Mouse (Mus musculus) CH12.LX (cell line): ENCODE measurements around the gene Adamtsl4. TPM values are rescaled to one million over a fixed set of nuclear protein-coding genes. Genes with fewer than 3 reads are reported as not detected.

Source experiments
- DNase-seq: peaks from one replicate; pipeline ENCODE4 v3.0.0-alpha.2; 2013; ENCODE audit errors: extremely low read depth
- H3K27ac ChIP-seq: 2 replicates; pipeline ENCODE4 v1.5.1; 2012; ENCODE audit warnings: low read depth, mild to moderate bottlenecking, control low read depth, moderate library complexity; ENCODE audit not compliant: insufficient read depth
- H3K27me3 ChIP-seq: replicated peaks from 2 replicates; pipeline ENCODE3; 2012; ENCODE audit warnings: inconsistent platforms
- H3K36me3 ChIP-seq, 2 experiments: replicated peaks in 1 of 2; 2 replicates each; pipeline versions ENCODE3 to v1.6.1; 2012; ENCODE audit warnings: inconsistent platforms in 1 of 2, low read length in 1 of 2, mild to moderate bottlenecking in 1 of 2, mixed read lengths in 1 of 2, moderate library complexity in 1 of 2; ENCODE audit not compliant: control insufficient read depth in 1 of 2, insufficient read depth in 1 of 2
- H3K4me1 ChIP-seq, 2 experiments: 2 replicates each; pipeline ENCODE4 v1.6.1; 2012; ENCODE audit warnings: inconsistent platforms in 1 of 2, moderate library complexity in 1 of 2; ENCODE audit not compliant: insufficient read depth in 2 of 2, control insufficient read depth in 1 of 2
- H3K4me2 ChIP-seq: 2 replicates; pipeline ENCODE4 v1.6.1; 2012; ENCODE audit warnings: low read depth, mild to moderate bottlenecking, control low read depth; ENCODE audit not compliant: poor library complexity, insufficient read depth, severe bottlenecking
- H3K4me3 ChIP-seq, 3 experiments: fragments of 150-350 bp in 1 of 3; sonication (generic) in 1 of 3; replicated peaks in 1 of 3; 2 replicates each; pipeline versions ENCODE3 to v1.5.1; 2011 to 2012; ENCODE audit warnings: low read depth in 2 of 3, low read length in 2 of 3, mild to moderate bottlenecking in 2 of 3, moderate library complexity in 2 of 3, control low read depth in 1 of 3, improper control_type of control experiment in 1 of 3, inconsistent platforms in 1 of 3, mixed read lengths in 1 of 3; ENCODE audit not compliant: poor library complexity in 1 of 3
- H3K79me2 ChIP-seq: replicated peaks from 2 replicates; pipeline ENCODE4 v1.6.1; 2012; ENCODE audit warnings: mild to moderate bottlenecking, moderate library complexity; ENCODE audit not compliant: control insufficient read depth, poor library complexity, insufficient read depth, severe bottlenecking; ENCODE audit errors: extremely low read depth
- H3K9ac ChIP-seq: 2 replicates; pipeline ENCODE4 v1.6.1; 2012; ENCODE audit warnings: low read depth, mild to moderate bottlenecking, control low read depth, moderate library complexity; ENCODE audit not compliant: insufficient read depth
- H3K9me3 ChIP-seq: replicated peaks from 2 replicates; pipeline ENCODE3; 2012; ENCODE audit warnings: low read length, inconsistent platforms, mixed read lengths
- BHLHE40 ChIP-seq: IDR thresholded peaks from 2 replicates; pipeline ENCODE4 v1.6.1; 2011; ENCODE audit warnings: mild to moderate bottlenecking, low read depth, low read length, improper control_type of control experiment
- CHD1 ChIP-seq: IDR thresholded peaks from 2 replicates; pipeline ENCODE4 v1.6.1; 2012; ENCODE audit warnings: low read depth, low read length, improper control_type of control experiment, inconsistent platforms
- CHD2 ChIP-seq: IDR thresholded peaks from 2 replicates; pipeline ENCODE4 v1.6.1; 2011; ENCODE audit warnings: low read length, improper control_type of control experiment
- E2F4 ChIP-seq: IDR thresholded peaks from 2 replicates; pipeline ENCODE4 v1.6.1; 2011; ENCODE audit warnings: low read depth, low read length, improper control_type of control experiment; ENCODE audit not compliant: insufficient replicate concordance
- EP300 ChIP-seq: IDR thresholded peaks from 2 replicates; pipeline ENCODE4 v1.6.1; 2011; ENCODE audit warnings: low read length, improper control_type of control experiment
- ETS1 ChIP-seq: conservative IDR thresholded peaks from 2 replicates; pipeline ENCODE4 v1.6.1; 2012; ENCODE audit warnings: low read depth, mild to moderate bottlenecking, inconsistent platforms, low read length, improper control_type of control experiment, moderate library complexity
- HCFC1 ChIP-seq: IDR thresholded peaks from 2 replicates; pipeline ENCODE4 v1.6.1; 2012; ENCODE audit warnings: low read depth, mild to moderate bottlenecking, inconsistent platforms, low read length, improper control_type of control experiment
- JUND ChIP-seq: conservative IDR thresholded peaks from 2 replicates; pipeline ENCODE4 v1.6.1; 2011; ENCODE audit warnings: low read depth, low read length, improper control_type of control experiment
- KAT2A ChIP-seq: IDR thresholded peaks from 2 replicates; pipeline ENCODE4 v1.6.1; 2012; ENCODE audit warnings: low read length, improper control_type of control experiment, inconsistent platforms; ENCODE audit not compliant: insufficient replicate concordance
- MAFK ChIP-seq: IDR thresholded peaks from 2 replicates; pipeline ENCODE4 v1.6.1; 2011; ENCODE audit warnings: low read length, improper control_type of control experiment; ENCODE audit not compliant: insufficient replicate concordance
- MAZ ChIP-seq: IDR thresholded peaks from 2 replicates; pipeline ENCODE4 v1.6.1; 2012; ENCODE audit warnings: low read depth, mild to moderate bottlenecking, inconsistent platforms, low read length, improper control_type of control experiment, moderate library complexity
- MXI1 ChIP-seq: IDR thresholded peaks from 2 replicates; pipeline ENCODE4 v1.6.1; 2011; ENCODE audit warnings: mild to moderate bottlenecking, low read depth, low read length, improper control_type of control experiment
- POLR2A ChIP-seq: IDR thresholded peaks from 2 replicates; pipeline ENCODE4 v1.6.1; 2011; ENCODE audit warnings: low read depth, mild to moderate bottlenecking, improper control_type of control experiment, low read length
- POLR2AphosphoS2 ChIP-seq: IDR thresholded peaks from 2 replicates; pipeline ENCODE4 v1.6.1; 2011; ENCODE audit warnings: low read depth, low read length, improper control_type of control experiment
- RAD21 ChIP-seq: IDR thresholded peaks from 2 replicates; pipeline ENCODE4 v1.6.1; 2011; ENCODE audit warnings: low read depth, mild to moderate bottlenecking, low read length, improper control_type of control experiment, moderate library complexity
- RCOR1 ChIP-seq: conservative IDR thresholded peaks from 2 replicates; pipeline ENCODE4 v1.6.1; 2012; ENCODE audit warnings: low read depth, mild to moderate bottlenecking, inconsistent platforms, low read length, improper control_type of control experiment
- SIN3A ChIP-seq: IDR thresholded peaks from 2 replicates; pipeline ENCODE4 v1.6.1; 2012; ENCODE audit warnings: low read length, improper control_type of control experiment, inconsistent platforms
- USF2 ChIP-seq: conservative IDR thresholded peaks from 2 replicates; pipeline ENCODE4 v1.6.1; 2011; ENCODE audit warnings: low read depth, low read length, improper control_type of control experiment
- ZMIZ1 ChIP-seq: IDR thresholded peaks from 2 replicates; pipeline ENCODE4 v1.6.1; 2012; ENCODE audit warnings: low read depth, mild to moderate bottlenecking, inconsistent platforms, low read length, improper control_type of control experiment
- dilution Hi-C: fragments of 300-500 bp; cut with MboI; formaldehyde crosslinking; loops from 2 replicates; pipeline ENCODE4 v1.14.3; 2020; ENCODE audit warnings: low sequenced_read_pairs; ENCODE audit not compliant: extremely low pct_unique_long_range_greater_than_20kb, extremely low pct_ligation_motif_present
- in situ Hi-C: fragments of 300-500 bp; cut with MboI; formaldehyde crosslinking; loops from 3 replicates; pipeline ENCODE4 v1.14.3; 2019; ENCODE audit warnings: low sequenced_read_pairs, low pct_ligation_motif_present, low pct_unique_long_range_greater_than_20kb, mixed read lengths
- polyA plus RNA-seq: library from polyadenylated mRNA; unstranded; fragments of >175 nt; gene quantifications from 2 replicates; pipeline ENCODE4 v1.2.1, GENCODE M21; 2012; ENCODE audit warnings: low read depth; ENCODE audit not compliant: insufficient read length
- total RNA-seq, 2 experiments: library from RNA; depleted of rRNA; stranded (reverse); fragments of 300-350 nt in 1 of 2; fragments of >200 nt in 1 of 2; gene quantifications; 2 replicates each; pipeline ENCODE4 v1.2.3; 2012 to 2014

Adamtsl4 gene
- total and polyA plus RNA-seq, 3 experiments = 0.10 to 0.85 TPM; not detected in 1

DNA sequence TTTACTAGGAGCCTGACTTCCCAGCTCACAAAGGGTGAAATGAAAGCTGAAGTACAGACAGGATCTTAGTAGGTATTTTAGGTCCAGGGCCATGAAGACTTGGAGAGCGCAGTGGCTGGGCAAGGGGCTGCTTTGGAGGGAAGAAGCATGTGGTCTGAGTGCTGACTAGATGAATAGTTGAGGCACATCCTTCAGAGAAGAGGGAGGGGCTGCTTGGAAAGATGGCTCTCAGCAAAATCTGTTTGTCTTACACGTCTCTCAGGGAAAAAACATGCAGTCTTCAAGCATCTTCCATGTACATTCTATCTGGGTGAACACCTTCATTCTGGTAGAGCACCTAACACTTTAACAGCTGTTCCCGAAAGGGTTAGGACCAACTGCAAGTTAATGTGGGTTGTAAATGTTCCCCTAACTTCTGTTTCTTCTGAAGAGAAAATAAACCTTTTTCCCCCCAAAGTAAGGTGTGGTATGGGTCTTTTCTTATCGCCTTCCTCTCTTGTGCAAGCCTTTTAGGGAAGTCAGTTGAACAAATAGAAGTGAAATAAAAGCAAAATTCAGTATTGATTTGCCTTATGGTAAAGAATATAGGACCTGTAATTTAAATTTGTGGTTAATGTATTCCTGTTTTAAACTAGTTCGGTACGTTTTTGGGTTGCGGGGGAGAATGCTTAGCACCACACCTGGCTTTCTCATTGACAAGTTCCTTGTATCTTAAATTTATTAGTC is 24.8 kb downstream of the Adamtsl4 start:
- no peak for TF ChIP-seq BHLHE40
- 0 out of 2 replicates have a peak, but pooled peaks have one; percentile 11 for TF ChIP-seq JUND
- TF ChIP-seq USF2 = no peak
- TF ChIP-seq POLR2AphosphoS2 = peak; percentile 33; the same call in 1 of the 2 replicates
- no peak for TF ChIP-seq E2F4
- no peak for TF ChIP-seq RAD21
- 0 out of 2 replicates have a peak, but pooled peaks have one; percentile 28 for TF ChIP-seq KAT2A
- 0 out of 2 replicates have a peak, but pooled peaks have one; percentile 17 for TF ChIP-seq HCFC1
- peak; percentile 57; the same call in 1 of the 2 replicates for TF ChIP-seq SIN3A
- TF ChIP-seq ETS1 = no peak
- TF ChIP-seq MXI1 = peak; percentile 24; the same call in 1 of the 2 replicates
- peak; percentile 63 for TF ChIP-seq ZMIZ1
- peak; percentile 44 for TF ChIP-seq POLR2A
- TF ChIP-seq CHD2 = peak; percentile 39; the same call in 1 of the 2 replicates
- TF ChIP-seq RCOR1 = peak; percentile 72; the same call in 1 of the 2 replicates
- TF ChIP-seq EP300 = peak; percentile 42; the same call in 1 of the 2 replicates
- peak; percentile 80 for TF ChIP-seq CHD1
- TF ChIP-seq MAZ = peak; percentile 32; the same call in 1 of the 2 replicates
- no peak for TF ChIP-seq MAFK
- TF ChIP-seq, all 38 proteins: peak for 13
- Histone ChIP-seq H3K9me3 (no peaks in the 10 kb centered on the region), H3K4me1 (peaks cover 15 to 55% of the 10 kb centered on the region in 2 experiments), H3K27ac (peak overlapping the region; percentile 91), H3K79me2 (peaks cover 86% of the 10 kb centered on the region), H3K4me2 (peak overlapping the region; percentile 95), H3K9ac (peak overlapping the region; percentile 65), H3K4me3 (peak overlapping the region in 2 of 3 experiments; percentile 91), H3K27me3 (no peaks in the 10 kb centered on the region), H3K36me3 (peaks cover 34 to 63% of the 10 kb centered on the region in 2 experiments)
- in situ Hi-C loops (no loop called here), dilution Hi-C loops (no loop called here)
- DNase-seq = no peak
